Mouse (Mus musculus): Measurements from ENCODE around the gene Pycard. TPM values are rescaled to one million over a fixed set of nuclear protein-coding genes. Genes with fewer than 3 reads are reported as not detected.

Pycard gene
- polyA plus RNA-seq, 1 experiment: 8.9 TPM

DNA sequence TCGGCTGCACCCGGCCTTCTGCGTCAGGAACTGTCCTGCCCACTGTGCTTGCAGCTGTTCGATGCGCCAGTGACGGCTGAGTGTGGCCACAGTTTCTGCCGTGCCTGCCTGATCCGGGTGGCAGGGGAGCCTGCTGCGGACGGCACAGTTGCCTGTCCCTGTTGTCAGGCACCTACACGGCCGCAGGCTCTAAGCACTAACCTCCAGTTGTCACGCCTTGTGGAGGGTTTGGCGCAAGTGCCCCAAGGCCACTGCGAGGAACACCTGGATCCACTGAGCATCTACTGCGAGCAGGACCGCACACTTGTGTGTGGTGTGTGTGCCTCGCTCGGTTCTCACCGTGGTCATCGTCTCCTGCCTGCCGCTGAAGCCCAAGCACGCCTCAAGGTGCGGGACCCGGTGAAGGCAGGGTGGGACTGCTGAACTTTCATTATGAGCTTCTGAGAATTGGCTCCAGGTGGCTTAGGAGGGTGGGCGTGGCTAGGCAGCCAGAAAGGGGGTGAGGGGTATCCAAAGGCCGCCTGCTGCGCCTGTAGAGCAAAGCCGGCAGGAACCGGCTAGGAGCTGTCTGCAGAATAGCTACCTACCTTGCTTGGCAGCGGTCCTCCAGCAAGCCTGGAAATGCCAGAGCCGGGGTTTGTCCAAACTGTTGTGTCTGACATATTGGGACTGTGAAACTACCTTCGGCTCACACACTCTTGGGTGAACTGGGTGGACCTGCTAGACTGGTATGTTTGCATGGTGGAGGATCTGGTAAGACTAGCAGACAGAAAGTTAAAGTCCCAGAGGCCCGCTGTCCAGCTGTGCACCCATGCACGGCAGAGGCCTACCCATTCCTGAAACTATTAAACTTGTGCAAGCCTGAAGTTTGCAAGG is 11.1 kb upstream of the Pycard start:
- Histone ChIP-seq H3K4me1 (ENCODE audit: control insufficient read depth, insufficient read depth, low read length) (no peaks in the 10 kb centered on the region), H3K4me3 (ENCODE audit: insufficient read depth, low read length) (no peak overlapping the region), H3K27ac (ENCODE audit: insufficient read depth, low read length) (no peak overlapping the region)
- no peak for TF ChIP-seq POLR2A (IDR thresholded peaks at IDR 0.05; ENCODE audit: extremely low read depth, insufficient read depth, low read length)
- no peak for TF ChIP-seq CTCF (IDR thresholded peaks at IDR 0.05; ENCODE audit: extremely low read depth, insufficient read depth, low read length)

DNA sequence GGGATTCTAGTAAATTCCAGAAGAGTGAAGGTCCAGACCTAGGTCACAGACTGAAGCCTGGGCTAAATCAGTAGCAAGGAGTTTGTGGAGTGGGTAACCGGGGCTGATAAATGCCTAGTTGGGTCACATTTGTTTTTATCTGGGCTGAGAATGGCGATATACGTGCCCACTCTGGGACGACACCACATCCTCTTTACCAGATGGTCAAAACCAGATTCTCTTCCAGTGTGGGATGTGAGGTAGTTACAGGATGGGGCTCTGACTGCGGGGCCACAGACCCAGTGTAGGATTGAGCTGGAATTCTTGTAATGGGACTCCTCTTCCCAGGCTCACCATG is 10.5 kb upstream of the Pycard start:
- H3K27ac ChIP-seq (ENCODE audit: insufficient read depth, low read length): no peak overlapping the region
- H3K4me3 ChIP-seq (ENCODE audit: insufficient read depth, low read length): no peak overlapping the region

DNA sequence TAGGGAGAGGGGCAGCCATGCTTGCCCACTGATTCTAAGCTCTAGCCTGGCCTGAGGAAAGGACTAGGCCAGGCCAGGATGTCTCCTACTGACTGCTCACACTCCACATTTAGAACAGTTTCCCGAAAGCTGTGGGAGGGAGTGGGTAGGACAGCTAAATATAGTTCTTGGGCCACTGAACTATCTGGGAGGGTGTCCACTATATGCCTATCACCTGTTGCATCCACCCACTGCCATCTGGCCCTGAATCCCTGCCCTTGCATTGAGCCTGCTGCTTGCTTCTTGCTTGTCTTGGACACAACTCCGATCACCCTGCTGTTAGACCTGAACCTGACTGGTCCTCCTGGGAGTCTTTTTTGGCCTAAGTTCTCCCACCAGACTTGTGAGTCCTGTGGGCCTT is 10.0 kb upstream of the Pycard start, which contains the start of gene Trim72:
Trim72 (plus strand) TSS at position 262 of the 400 bp plus-strand sequence.
- no peak for TF ChIP-seq POLR2A (IDR thresholded peaks at IDR 0.05; ENCODE audit: extremely low read depth, insufficient read depth, low read length)
- no peak for TF ChIP-seq CTCF (IDR thresholded peaks at IDR 0.05; ENCODE audit: extremely low read depth, insufficient read depth, low read length)
- no peaks in the 10 kb centered on the region for H3K4me1 ChIP-seq (ENCODE audit: control insufficient read depth, insufficient read depth, low read length)
- no peak within 1 kb of the TSS for H3K27ac ChIP-seq (ENCODE audit: insufficient read depth, low read length)
- H3K4me3 ChIP-seq (ENCODE audit: insufficient read depth, low read length): no peak within 1 kb of the TSS

More for the DNA sequence above, 10.5 kb upstream of the Pycard start:
- TF ChIP-seq POLR2A (IDR thresholded peaks at IDR 0.05; ENCODE audit: extremely low read depth, insufficient read depth, low read length): no peak
- no peak for TF ChIP-seq CTCF (IDR thresholded peaks at IDR 0.05; ENCODE audit: extremely low read depth, insufficient read depth, low read length)
- H3K4me1 ChIP-seq (ENCODE audit: control insufficient read depth, insufficient read depth, low read length): no peaks in the 10 kb centered on the region

DNA sequence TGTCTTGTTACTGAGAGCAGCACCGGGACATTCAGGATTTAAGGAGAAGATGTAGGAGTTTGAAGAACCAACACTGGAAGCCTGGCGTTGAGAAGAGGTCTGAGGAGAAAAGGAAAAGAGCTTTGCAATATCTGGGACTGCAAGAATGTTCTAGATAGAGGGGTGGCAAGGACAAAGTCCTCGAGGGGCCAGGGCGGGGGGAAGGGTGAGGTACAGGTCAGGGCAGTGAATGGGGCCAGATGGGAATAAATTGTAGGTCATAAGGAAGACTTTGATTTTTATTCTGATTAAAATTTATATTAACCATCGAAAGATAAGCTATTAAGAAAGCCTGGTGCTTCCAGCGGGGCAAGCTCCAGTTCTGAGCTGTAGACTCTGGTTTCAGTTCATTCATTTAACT is 9.4 kb upstream of the Pycard start:
- Histone ChIP-seq H3K4me3 (ENCODE audit: insufficient read depth, low read length) (no peak overlapping the region), H3K27ac (ENCODE audit: insufficient read depth, low read length) (no peak overlapping the region), H3K4me1 (ENCODE audit: control insufficient read depth, insufficient read depth, low read length) (no peaks in the 10 kb centered on the region)
- no peak for TF ChIP-seq POLR2A (IDR thresholded peaks at IDR 0.05; ENCODE audit: extremely low read depth, insufficient read depth, low read length)
- no peak for TF ChIP-seq CTCF (IDR thresholded peaks at IDR 0.05; ENCODE audit: extremely low read depth, insufficient read depth, low read length)

DNA sequence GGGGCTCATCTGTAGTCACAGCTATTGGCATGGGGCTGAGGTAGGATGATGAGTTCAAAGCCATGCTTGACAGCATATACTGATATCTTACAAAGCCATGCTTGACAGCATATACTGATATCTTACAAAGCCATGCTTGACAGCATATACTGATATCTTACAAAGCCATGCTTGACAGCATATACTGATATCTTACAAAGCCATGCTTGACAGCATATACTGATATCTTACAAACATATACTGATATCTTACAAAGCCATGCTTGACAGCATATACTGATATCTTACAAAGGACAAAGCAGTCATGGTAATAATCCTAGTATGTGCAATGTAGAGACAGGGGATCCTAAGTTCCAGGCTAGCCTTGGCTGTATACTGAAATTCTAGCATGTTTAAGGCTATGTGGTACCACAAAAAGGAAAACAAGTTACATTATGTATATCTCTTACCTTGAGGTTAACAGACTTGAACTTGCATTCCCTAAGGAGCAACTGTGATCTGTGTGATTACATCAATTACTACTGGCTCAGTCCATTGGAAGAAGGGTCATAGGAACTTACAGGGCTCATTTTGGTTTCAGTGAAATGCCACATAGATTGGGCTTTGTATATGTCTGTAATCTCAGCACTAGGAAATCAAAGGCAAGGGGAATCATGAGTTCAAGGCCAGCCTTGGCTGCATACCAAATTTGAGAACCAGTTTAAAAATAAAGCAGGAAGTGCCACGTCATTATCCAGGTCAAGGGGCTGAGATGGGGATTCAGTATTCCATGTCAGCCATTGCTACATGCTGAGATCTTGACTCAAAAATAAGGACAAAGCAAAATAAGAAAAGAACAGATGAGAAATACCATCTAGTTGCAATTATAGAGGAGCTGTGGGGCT is 6.6 kb upstream of the Pycard start:
- no peak overlapping the region for H3K4me3 ChIP-seq (ENCODE audit: insufficient read depth, low read length)
- H3K4me1 ChIP-seq (ENCODE audit: control insufficient read depth, insufficient read depth, low read length): no peaks in the 10 kb centered on the region
- TF ChIP-seq POLR2A (IDR thresholded peaks at IDR 0.05; ENCODE audit: extremely low read depth, insufficient read depth, low read length): no peak
- TF ChIP-seq CTCF (IDR thresholded peaks at IDR 0.05; ENCODE audit: extremely low read depth, insufficient read depth, low read length): no peak
- H3K27ac ChIP-seq (ENCODE audit: insufficient read depth, low read length): no peak overlapping the region

DNA sequence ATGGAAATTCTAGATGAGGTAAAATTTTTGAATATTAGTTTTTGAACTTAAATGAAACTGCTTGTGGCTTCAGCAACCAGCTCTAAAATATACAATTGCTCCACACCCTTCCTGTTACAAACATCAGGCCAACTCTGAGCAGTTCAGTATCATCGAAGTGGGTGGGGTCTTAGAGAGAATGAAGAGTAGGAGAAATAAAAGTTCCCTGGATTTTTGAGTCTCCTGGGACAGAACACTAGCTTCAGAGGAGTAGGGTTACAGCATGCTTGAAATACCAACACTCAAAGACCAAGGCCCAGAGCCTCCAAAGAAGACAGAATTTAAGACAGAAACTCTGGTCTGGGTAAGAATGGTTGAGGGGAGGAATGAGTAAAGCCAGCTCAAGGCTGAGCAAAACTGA is 5.8 kb upstream of the Pycard start:
- TF ChIP-seq POLR2A (IDR thresholded peaks at IDR 0.05; ENCODE audit: extremely low read depth, insufficient read depth, low read length): no peak
- TF ChIP-seq CTCF (IDR thresholded peaks at IDR 0.05; ENCODE audit: extremely low read depth, insufficient read depth, low read length): no peak
- no peak overlapping the region for H3K27ac ChIP-seq (ENCODE audit: insufficient read depth, low read length)
- no peak overlapping the region for H3K4me3 ChIP-seq (ENCODE audit: insufficient read depth, low read length)
- no peaks in the 10 kb centered on the region for H3K4me1 ChIP-seq (ENCODE audit: control insufficient read depth, insufficient read depth, low read length)

DNA sequence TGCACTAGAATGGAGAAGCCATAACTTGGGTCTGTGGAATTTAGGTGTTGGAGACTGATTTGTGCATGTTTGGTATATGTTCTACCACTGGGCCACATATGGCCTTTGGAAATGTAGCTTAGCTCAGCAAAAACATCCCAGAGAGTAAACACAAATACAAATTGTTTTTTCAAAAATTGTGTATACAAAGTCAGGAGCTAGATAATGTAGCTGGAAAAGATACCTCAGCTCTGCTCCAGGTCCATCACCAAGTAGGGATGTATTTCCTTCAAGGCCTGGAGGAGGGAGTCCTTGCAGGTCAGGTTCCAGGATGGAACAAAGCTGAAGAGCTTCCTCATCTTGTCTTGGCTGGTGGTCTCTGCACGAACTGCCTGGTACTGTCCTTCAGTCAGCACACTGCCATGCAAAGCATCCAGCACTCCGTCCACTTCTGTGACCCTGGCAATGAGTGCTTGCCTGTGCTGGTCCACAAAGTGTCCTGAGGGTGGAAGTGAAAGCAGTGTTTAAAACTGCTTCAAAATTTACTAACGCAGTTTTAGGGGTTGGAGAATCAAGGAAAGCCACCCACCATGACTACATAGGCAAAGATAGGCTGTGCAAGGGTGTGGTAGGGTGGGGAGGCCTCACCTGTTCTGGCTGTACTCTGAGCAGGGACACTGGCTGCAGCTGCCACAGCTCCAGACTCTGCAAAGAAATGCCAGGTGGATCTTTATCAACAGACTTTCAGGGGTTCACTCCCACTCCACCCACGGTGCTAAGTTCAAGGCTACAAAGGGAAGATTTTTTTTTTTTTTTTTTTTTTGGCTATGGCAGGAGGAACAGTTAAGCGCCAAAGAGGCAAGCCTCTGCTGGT is 953 bp downstream of the Pycard start:
- H3K4me1 ChIP-seq (ENCODE audit: control insufficient read depth, insufficient read depth, low read length): peaks cover 4% of the 10 kb centered on the region; the same call in 1 of the 2 replicates
- no peak overlapping the region for H3K4me3 ChIP-seq (ENCODE audit: insufficient read depth, low read length)
- TF ChIP-seq CTCF (IDR thresholded peaks at IDR 0.05; ENCODE audit: extremely low read depth, insufficient read depth, low read length) (no peak), POLR2A (IDR thresholded peaks at IDR 0.05; ENCODE audit: extremely low read depth, insufficient read depth, low read length) (no peak)
- H3K27ac ChIP-seq (ENCODE audit: insufficient read depth, low read length): no peak overlapping the region

DNA sequence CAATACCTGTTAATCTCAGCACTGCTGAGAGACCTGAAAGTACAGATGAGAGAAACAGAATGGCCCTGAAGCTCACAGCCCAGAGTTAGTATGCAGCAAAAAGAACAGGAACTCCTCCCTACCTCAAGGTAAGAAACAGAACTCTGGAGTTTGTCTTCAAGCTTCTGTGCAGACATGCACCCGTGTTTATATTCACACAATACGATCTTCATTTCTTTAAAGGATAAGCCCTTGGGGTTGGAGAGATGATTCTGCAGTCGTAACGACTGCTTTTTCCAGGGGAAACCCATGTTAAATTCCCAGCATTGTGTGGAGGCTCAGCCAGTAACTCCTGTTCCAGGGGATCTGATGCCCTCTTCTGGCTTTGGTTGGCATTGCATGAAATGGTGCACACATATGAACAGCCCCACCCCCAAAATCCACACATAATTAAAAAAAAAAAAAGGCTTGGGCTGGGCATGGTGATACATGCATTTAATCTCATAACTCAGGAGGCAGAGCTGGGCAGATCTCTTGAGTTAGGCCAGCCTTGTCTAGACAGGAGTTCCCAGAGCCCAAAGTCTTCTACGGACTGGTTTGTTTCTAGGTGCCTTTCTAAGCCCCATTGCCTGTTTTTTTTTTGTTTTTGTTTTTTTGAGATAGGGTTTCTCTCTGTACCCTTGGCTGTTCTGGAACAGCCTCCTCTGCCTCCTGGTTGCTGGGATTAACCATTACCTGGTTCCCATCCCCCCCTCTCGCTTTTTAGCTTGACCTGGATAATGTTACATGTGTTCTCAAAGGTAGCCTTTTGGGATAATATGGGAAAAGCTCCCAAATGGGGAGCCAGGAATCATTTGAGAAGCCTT is 1.8 kb downstream of the Pycard start:
- Histone ChIP-seq H3K4me3 (ENCODE audit: insufficient read depth, low read length) (no peak overlapping the region), H3K4me1 (ENCODE audit: control insufficient read depth, insufficient read depth, low read length) (peaks cover 4% of the 10 kb centered on the region; the same call in 1 of the 2 replicates), H3K27ac (ENCODE audit: insufficient read depth, low read length) (no peak overlapping the region)
- peak; percentile 53 for TF ChIP-seq CTCF (IDR thresholded peaks at IDR 0.05; ENCODE audit: extremely low read depth, insufficient read depth, low read length)
- no peak for TF ChIP-seq POLR2A (IDR thresholded peaks at IDR 0.05; ENCODE audit: extremely low read depth, insufficient read depth, low read length)
